Mouse (Mus musculus): Measurements from ENCODE around the gene Stat1. TPM values are rescaled to one million over a fixed set of nuclear protein-coding genes. Genes with fewer than 3 reads are reported as not detected.

Gene Stat1
- polyA plus RNA-seq (2012; rRNA removed) = 35.0 and 40.8 TPM in 2 replicates

- H3K27me3 ChIP-seq (replicated peaks; ENCODE audit: control insufficient read depth, insufficient read depth, low read length) = no peaks in the 10 kb centered on the region
- no peaks in the 10 kb centered on the region; the same call in 1 of the 2 replicates for H3K36me3 ChIP-seq (ENCODE audit: control insufficient read depth, insufficient read depth, low read length)
- no peaks in the 10 kb centered on the region; the same call in 1 of the 2 replicates for H3K4me1 ChIP-seq (ENCODE audit: control insufficient read depth, insufficient read depth, low read length)
- peak within 1 kb of the TSS; percentile 82 for H3K27ac ChIP-seq (ENCODE audit: insufficient read depth, low read depth, low read length)
- peak; percentile 92 for DNase-seq
- TF ChIP-seq CTCF (conservative IDR thresholded peaks at IDR 0.05; ENCODE audit: insufficient read depth, insufficient read length, low read depth, low read length) (0 out of 2 replicates have a peak, but pooled peaks have one; percentile 8), POLR2A (IDR thresholded peaks at IDR 0.05; ENCODE audit: low read depth, low read length) (peak; percentile 5)
- WGBS = 3% methylated on average over 37 of the region's 37 CpGs
- peak within 1 kb of the TSS; percentile 85 for H3K4me3 ChIP-seq (ENCODE audit: insufficient read depth, low read depth, low read length)
These were observed at the start of gene Stat1 for GRCm38 (mm10) chr1:52118860-52119591. Gene Stat1 (plus strand): TSS chr1:52119440.

GRCm38 (mm10) chr1:52079724-52080367, 39.4 kb upstream of the Stat1 start:
- TF ChIP-seq CTCF (conservative IDR thresholded peaks at IDR 0.05; ENCODE audit: insufficient read depth, insufficient read length, low read depth, low read length) = no peak
- TF ChIP-seq POLR2A (IDR thresholded peaks at IDR 0.05; ENCODE audit: low read depth, low read length) = no peak
- H3K4me3 ChIP-seq (ENCODE audit: insufficient read depth, low read depth, low read length) = no peak overlapping the region
- H3K36me3 ChIP-seq (ENCODE audit: control insufficient read depth, insufficient read depth, low read length) = no peaks in the 10 kb centered on the region
- peaks cover 1% of the 10 kb centered on the region; the same call in 1 of the 2 replicates for H3K27me3 ChIP-seq (replicated peaks; ENCODE audit: control insufficient read depth, insufficient read depth, low read length)
- no peak overlapping the region for H3K27ac ChIP-seq (ENCODE audit: insufficient read depth, low read depth, low read length)
- WGBS = 36% methylated on average over 10 of the region's 10 CpGs
- DNase-seq = no peak
- no peaks in the 10 kb centered on the region for H3K4me1 ChIP-seq (ENCODE audit: control insufficient read depth, insufficient read depth, low read length)

GRCm38 (mm10) chr1:52080375-52080774, 38.9 kb upstream of the Stat1 start:
- no peaks in the 10 kb centered on the region for H3K36me3 ChIP-seq (ENCODE audit: control insufficient read depth, insufficient read depth, low read length)
- no peak overlapping the region for H3K4me3 ChIP-seq (ENCODE audit: insufficient read depth, low read depth, low read length)
- WGBS = 41% methylated on average over 8 of the region's 8 CpGs
- no peak overlapping the region for H3K27ac ChIP-seq (ENCODE audit: insufficient read depth, low read depth, low read length)
- no peaks in the 10 kb centered on the region for H3K4me1 ChIP-seq (ENCODE audit: control insufficient read depth, insufficient read depth, low read length)
- no peak for DNase-seq
- TF ChIP-seq POLR2A (IDR thresholded peaks at IDR 0.05; ENCODE audit: low read depth, low read length) (no peak), CTCF (conservative IDR thresholded peaks at IDR 0.05; ENCODE audit: insufficient read depth, insufficient read length, low read depth, low read length) (no peak)
- H3K27me3 ChIP-seq (replicated peaks; ENCODE audit: control insufficient read depth, insufficient read depth, low read length) = peaks cover 1% of the 10 kb centered on the region; the same call in 1 of the 2 replicates

GRCm38 (mm10) chr1:52086236-52086635, 33.0 kb upstream of the Stat1 start:
- DNase-seq = no peak
- H3K27me3 ChIP-seq (replicated peaks; ENCODE audit: control insufficient read depth, insufficient read depth, low read length) = no peaks in the 10 kb centered on the region
- H3K27ac ChIP-seq (ENCODE audit: insufficient read depth, low read depth, low read length) = no peak overlapping the region
- H3K36me3 ChIP-seq (ENCODE audit: control insufficient read depth, insufficient read depth, low read length) = no peaks in the 10 kb centered on the region
- WGBS = 26% methylated on average over 4 of the region's 4 CpGs
- H3K4me3 ChIP-seq (ENCODE audit: insufficient read depth, low read depth, low read length) = no peak overlapping the region
- H3K4me1 ChIP-seq (ENCODE audit: control insufficient read depth, insufficient read depth, low read length) = no peaks in the 10 kb centered on the region
- TF ChIP-seq POLR2A (IDR thresholded peaks at IDR 0.05; ENCODE audit: low read depth, low read length) = no peak

- no peak overlapping the region for H3K4me3 ChIP-seq (ENCODE audit: insufficient read depth, low read depth, low read length)
- no peak for DNase-seq
- TF ChIP-seq CTCF (conservative IDR thresholded peaks at IDR 0.05; ENCODE audit: insufficient read depth, insufficient read length, low read depth, low read length) = no peak
- no peak for TF ChIP-seq POLR2A (IDR thresholded peaks at IDR 0.05; ENCODE audit: low read depth, low read length)
- H3K36me3 ChIP-seq (ENCODE audit: control insufficient read depth, insufficient read depth, low read length) = no peaks in the 10 kb centered on the region
- no peak overlapping the region for H3K27ac ChIP-seq (ENCODE audit: insufficient read depth, low read depth, low read length)
- no peaks in the 10 kb centered on the region for H3K4me1 ChIP-seq (ENCODE audit: control insufficient read depth, insufficient read depth, low read length)
- no peaks in the 10 kb centered on the region for H3K27me3 ChIP-seq (replicated peaks; ENCODE audit: control insufficient read depth, insufficient read depth, low read length)
- WGBS = 80% methylated on average over 1 of the region's 1 CpGs
These were observed 32.1 kb upstream of the Stat1 start for GRCm38 (mm10) chr1:52087128-52087527.

- Histone ChIP-seq H3K36me3 (ENCODE audit: control insufficient read depth, insufficient read depth, low read length) (no peaks in the 10 kb centered on the region), H3K4me3 (ENCODE audit: insufficient read depth, low read depth, low read length) (no peak overlapping the region), H3K27me3 (replicated peaks; ENCODE audit: control insufficient read depth, insufficient read depth, low read length) (no peaks in the 10 kb centered on the region), H3K4me1 (ENCODE audit: control insufficient read depth, insufficient read depth, low read length) (no peaks in the 10 kb centered on the region), H3K27ac (ENCODE audit: insufficient read depth, low read depth, low read length) (no peak overlapping the region)
- WGBS = 72% methylated on average over 4 of the region's 4 CpGs
- no peak for DNase-seq
- TF ChIP-seq CTCF (conservative IDR thresholded peaks at IDR 0.05; ENCODE audit: insufficient read depth, insufficient read length, low read depth, low read length) (no peak), POLR2A (IDR thresholded peaks at IDR 0.05; ENCODE audit: low read depth, low read length) (no peak)
These were observed 30.6 kb upstream of the Stat1 start for GRCm38 (mm10) chr1:52088634-52089033.

- TF ChIP-seq CTCF (conservative IDR thresholded peaks at IDR 0.05; ENCODE audit: insufficient read depth, insufficient read length, low read depth, low read length) (no peak), POLR2A (IDR thresholded peaks at IDR 0.05; ENCODE audit: low read depth, low read length) (no peak)
- no peaks in the 10 kb centered on the region for H3K27me3 ChIP-seq (replicated peaks; ENCODE audit: control insufficient read depth, insufficient read depth, low read length)
- peak; percentile 55 for DNase-seq
These were observed 20.5 kb upstream of the Stat1 start for GRCm38 (mm10) chr1:52098618-52099232.

More at GRCm38 (mm10) chr1:52098618-52099232, 20.5 kb upstream of the Stat1 start:
- Histone ChIP-seq H3K4me1 (ENCODE audit: control insufficient read depth, insufficient read depth, low read length) (no peaks in the 10 kb centered on the region), H3K36me3 (ENCODE audit: control insufficient read depth, insufficient read depth, low read length) (no peaks in the 10 kb centered on the region), H3K4me3 (ENCODE audit: insufficient read depth, low read depth, low read length) (no peak overlapping the region), H3K27ac (ENCODE audit: insufficient read depth, low read depth, low read length) (no peak overlapping the region)
- WGBS = 72% methylated on average over 3 of the region's 3 CpGs
